Mouse (Mus musculus): ENCODE results near the gene Arid4a.

DNA sequence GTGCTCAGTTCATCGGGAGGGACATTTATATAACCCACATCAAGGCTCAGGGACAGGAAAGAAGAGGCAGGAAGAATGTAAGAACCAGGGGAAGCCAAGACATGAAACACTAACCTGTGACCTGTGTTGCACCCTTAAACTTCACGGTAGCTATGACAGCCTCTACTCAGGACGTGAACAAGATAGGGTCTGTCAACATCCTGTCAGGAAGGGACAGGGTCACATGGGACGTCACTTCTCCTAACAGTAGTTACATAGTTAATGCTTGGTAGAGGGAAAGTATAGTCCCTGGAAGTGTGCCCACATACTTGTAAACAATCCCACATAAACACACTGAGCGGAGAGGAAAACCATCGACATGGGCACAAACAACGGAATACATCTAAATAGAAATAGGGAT, 8.9 kb upstream of the Arid4a start:
- TF ChIP-seq CTCF (IDR thresholded peaks at IDR 0.05; ENCODE audit: borderline replicate concordance, control insufficient read depth, extremely low read depth, insufficient read depth, low read length, poor library complexity) (no peak), POLR2A (IDR thresholded peaks at IDR 0.05; ENCODE audit: control insufficient read depth, extremely low read depth, insufficient read depth, low read length, poor library complexity) (no peak)

Measured in thymus, adult 2 months (tissue).